Mouse (Mus musculus) cerebellum, postnatal 36 days (tissue): Measurements from ENCODE around the gene Pde4a.

Source experiments
- DNase-seq, 2 experiments: peaks; one replicate each; pipeline ENCODE4 v3.0.0; 2021 to 2022; ENCODE audit warnings: mixed read lengths in 2 of 2

The Pde4a gene

DNA sequence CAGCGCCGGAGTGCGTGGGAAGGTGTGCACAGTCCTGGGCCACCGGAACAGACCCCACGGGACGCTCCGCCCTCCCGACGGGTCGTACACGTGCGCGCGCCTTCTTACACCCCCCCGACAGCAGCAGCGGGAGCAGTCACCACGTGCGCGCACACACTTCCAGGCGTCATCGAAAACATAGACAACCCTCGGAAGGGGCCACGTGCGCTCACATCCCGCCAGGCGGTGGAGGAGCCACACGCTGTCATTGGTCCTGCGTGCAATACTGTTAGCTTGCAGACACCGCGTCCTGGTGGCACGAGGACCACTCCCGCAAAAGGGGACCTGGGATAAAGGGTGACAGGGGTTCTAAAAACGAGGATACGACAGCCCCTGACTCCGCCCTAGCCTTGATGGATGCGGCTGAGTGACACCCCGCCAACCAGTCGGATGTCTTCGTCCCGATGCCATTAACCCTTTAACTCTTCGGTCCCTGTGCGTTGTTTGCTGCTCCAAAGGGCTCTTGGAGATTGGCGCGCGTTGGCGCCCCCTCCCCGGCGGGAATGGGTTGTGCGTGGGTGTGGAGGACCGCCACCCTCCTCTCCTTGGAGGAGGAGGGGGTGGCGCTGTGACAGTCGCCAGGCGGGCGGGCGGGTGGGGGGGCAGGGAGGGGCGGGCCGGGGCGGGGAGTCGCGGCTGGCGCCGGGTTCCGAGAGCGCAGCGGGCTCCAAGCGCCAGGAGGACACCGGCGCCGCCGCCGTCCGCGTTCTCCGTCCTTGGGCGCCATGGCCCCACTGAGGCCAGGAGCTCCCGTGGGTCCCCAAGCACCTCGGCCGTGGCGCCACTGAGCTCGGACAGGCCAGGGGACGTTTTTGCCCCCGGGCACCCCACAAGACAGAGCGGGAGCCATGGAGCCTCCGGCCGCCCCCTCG, at the start of gene Pde4a:
TSS of gene Pde4a (plus strand) at position 674 of the 911 bp plus-strand sequence.
- DNase-seq: no peak

DNA sequence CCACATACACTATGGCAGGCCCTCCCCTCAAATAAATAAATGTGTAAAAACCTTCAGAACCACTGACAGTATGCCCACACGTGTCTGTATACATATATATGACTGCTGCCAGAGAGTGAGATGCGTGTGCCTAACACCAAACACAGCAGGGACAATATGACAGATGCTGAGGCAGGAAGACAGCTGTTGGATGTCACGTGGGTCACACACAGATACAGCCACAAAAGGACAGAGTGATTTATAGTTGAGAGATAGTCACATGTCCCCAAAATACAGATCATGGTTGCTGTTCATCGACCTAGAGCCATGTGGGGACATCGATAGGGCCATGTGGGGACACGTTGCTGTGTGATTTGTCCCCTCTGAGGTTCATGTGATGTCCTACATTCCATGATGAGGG, 48.4 kb upstream of the Pde4a start:
- no peak for DNase-seq

DNA sequence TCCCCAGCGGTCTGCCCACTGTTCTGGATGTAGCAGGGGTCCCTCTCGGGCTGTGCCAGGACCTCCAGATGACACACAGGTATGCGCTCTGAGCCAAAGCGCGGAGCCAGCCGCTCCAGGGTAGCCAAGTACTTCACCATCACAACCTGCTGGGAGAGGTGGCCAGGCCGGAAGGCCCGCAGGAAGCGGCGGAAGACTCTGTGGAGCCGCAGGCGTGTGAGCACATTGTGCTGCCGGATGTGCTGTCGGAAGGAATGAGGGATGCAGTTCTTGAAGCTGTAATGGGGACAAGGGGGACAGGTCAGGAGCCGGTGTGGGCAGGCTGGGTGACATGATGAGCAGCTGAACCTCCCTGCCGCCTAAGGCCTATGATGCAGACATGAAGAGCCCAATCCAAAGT, 44.0 kb upstream of the Pde4a start:
- DNase-seq: no peak

DNA sequence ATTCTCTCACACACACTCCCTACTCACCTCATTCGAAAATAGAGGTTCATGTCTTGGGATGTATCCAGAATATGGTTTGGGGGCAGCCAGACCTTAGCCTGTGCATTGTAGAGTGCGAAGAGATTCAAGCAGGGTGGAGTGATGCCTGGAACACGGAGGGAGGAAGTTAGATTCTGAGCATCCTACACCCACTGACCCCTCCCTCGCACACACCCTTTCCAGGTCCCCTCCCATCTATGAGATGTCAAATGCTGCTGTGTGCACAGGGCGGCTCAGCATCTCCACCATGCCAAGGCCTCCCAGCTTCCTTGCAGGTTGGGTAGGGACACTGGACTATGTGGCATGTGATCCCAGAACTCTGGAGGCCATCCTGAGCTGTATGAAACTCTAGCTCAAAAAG, 40.7 kb upstream of the Pde4a start:
- no peak for DNase-seq

DNA sequence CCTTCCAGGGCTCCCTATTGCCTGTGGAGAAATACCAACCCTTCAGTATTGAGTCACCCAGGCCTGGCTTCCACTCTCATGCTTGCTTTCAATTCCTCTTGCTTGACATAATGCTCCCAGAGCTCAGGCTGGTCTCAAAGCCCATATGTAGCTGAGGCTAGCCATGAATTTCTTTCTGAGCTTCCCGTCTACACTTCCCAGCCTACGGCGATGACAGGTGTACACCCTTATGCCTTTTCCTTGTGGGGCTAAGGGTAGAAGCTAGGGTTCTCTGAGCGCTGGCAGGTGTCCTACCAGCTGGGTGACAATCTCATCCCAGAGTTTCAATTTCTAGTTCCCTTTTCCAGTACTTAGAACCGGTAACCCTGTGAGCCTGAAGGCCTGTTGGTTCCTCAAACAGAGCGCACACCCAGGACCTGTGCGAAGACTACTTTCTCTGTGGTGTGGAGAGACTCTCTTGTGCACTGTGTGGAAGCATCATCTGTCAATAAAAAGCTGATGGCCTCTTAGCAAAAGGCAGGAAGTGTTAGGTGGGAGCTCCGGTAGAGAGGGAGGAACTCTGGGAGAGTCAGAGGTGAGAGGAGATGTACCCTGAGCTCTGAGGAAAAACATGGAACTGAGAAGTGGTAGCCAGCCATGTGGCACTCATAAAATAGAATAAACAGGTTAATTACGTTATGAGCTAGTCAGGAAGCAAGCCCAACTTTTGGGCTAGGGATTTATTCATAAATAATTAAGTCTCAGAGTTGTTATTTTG, 39.8 kb upstream of the Pde4a start:
- no peak for DNase-seq

DNA sequence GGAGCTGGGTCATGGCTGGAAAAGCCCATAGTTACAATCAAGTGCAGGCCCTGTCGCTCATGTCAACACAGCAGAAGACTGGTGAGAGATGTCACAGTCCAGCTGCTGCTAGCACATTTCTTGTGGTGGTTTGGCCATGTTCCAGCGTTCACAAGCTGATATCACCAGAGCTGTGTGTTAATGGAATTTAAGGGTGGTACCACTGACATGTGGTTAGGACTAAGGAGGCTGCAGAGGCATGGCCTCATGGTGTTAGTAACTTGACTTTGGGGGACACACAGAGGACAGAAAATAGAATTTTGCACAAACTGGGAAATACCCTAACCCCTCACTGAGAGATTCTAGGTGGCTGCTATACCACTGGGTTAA, 39.3 kb upstream of the Pde4a start:
- no peak for DNase-seq

DNA sequence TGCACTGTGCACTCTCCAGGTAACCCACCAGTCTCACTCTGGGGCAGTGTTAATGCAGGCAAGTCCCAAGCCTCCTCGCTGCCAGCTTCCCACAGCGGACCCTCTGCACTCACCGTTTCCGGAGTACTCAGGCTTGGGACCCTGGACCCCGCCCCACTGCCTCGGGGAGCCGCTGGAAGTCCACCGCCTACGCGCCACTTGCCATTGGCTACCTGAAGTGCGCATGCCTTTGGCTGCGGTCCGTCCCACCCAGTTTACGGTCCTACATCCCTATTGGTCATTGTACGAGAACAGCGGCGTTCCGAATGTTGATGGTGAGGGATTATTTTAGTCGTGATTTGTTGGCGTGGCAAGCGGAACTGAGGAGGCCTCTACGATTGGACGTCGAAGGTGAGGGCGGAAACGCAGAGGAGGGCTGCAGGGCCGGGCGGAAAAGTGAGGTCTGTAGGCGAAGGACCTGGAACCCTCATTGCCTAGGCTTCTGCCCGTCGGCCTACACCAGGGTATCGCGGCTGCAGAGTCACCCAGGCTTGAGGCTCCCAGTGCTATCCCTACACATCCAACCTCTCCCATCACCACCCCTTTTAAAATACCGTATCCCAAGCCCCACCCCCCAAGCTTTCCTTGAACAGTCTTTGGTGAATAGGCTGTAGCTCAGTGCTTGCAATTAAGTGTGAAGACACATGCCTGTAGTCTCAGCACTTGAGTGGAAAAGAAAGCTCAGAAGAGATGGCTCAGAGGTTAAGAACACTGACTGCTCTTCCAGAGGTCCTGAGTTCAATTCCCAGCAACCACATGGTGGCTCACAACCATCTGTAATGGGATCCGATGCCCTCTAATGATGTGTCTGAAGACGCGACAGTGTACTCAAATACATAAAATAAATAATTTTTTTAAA, 34.2 kb upstream of the Pde4a start, which contains the start of gene Tyk2:
TSS of gene Tyk2 (minus strand) at position 185 of the 898 bp plus-strand sequence.
- DNase-seq: peak; percentile 87 to 90

DNA sequence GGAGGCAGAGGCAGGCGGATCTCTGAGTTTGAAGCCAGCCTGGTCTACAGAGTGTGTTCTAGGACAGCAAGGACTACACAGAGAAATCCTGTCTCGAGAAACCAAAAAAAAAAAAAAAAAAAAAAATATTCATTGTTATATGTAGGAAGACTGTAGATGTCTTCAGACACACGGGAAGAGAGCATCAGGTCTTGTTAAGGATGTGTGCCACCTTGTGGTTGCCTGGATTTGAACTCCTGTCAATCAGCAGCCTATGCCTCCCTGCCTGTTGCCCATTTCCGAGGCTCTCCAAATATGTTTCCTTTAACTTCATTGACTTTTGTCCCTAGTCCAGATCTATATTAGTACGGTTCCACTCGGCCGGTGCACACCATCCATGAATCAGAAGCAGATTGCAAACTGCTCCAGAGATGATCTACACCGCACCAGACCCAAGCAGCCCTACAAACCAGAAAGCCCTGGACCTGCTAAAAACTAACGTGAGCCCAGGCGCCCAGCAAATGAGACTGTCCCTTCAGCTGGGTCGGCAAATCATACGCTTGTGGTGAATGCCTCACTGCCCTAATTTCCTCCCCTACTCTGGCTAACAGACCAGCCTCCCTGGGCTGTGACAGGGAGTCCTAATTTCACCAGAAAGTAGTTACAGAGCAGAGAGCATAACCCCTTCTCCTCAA, 33.3 kb upstream of the Pde4a start:
- DNase-seq: no peak

DNA sequence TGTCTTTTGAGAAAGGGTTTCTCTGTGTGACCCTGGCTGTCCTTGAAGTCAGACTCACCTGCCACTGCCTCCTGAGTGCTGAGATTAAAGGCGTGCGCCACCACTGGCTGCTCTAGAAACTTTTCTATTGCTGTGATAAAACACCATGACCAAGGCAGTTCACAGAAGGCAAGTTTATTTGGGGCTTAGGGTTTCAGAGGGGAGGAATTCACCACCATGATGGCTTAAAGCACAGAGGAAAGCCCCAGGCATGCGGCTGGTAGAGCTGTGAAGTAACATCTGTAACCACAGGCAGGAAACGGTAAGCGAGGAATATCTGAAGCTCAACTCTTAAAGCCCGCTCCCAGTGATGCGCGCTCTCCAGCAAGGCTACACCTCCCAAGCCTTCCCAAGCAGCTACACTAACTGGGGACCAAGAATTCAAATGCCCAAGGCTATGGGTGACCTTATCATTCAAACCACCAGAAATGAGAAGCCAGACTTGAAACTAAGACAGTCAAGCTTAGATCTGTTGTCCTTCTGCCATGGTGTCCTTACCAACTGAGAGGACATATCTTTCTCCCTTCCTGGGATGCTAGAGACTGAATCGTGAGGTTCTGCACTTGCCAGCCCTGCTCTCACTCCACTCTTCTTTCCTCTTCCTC, 32.3 kb upstream of the Pde4a start:
- no peak for DNase-seq

DNA sequence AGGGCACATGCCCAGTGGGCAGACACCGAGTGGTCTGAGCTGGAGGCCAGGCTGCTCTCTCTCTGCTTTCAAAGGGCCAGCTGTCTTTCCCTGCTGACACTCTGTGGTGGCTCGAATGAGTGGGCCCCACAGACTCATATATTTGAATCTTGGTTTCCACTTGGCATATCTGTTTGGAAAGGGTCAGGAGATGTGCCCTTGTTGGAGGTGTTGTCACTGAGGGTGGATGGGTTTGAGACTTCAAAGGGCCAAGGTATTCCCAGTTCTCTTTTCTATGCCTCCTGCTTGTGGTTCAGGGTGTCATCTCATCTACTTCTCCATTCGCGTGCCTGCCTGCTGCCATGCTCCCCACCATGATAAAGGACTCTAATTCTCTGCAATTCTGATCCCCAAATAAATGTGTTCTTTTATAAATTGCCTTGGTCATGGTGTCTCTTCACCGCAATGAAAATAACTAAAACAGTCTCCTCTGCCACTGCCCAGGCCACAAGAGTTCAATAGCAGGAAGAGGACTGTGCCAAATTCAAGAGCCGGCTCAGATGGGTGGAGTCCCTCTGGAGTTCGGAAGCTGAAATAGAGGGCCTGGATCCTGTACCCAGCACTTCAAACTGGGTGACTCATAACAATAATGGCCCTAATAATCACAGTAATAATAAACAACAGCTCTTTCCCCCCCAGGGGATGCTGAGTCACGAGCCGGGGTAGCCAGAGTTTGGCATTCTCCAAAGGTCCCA, 30.8 kb upstream of the Pde4a start:
- DNase-seq: no peak

DNA sequence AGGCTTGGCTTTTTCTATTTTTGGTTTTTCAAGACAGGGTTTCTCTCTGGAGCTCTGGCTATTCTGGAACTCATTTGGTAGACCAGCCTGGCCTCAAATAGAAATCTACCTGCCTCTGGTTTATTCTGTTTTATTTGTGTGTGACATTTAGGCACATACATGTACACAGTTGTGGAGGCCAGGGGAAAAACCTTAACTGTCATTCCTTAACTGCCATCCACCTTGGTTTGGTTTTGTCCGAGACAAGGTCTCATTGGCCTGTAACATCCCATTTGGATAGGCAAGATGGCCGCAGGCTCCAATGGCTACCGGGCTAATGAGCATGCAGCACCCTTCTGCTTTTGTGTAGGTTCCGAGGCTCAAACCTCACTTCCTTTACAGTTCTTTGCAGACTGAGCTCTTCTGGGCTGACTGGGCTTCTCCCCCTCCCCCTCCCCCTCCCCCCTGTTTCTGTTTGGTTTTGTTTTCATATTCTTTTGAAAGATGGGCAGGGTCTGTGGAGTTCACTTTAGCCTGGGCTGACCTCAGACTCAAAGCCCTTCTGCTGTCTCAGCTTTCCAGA, 30.1 kb upstream of the Pde4a start:
- no peak for DNase-seq

DNA sequence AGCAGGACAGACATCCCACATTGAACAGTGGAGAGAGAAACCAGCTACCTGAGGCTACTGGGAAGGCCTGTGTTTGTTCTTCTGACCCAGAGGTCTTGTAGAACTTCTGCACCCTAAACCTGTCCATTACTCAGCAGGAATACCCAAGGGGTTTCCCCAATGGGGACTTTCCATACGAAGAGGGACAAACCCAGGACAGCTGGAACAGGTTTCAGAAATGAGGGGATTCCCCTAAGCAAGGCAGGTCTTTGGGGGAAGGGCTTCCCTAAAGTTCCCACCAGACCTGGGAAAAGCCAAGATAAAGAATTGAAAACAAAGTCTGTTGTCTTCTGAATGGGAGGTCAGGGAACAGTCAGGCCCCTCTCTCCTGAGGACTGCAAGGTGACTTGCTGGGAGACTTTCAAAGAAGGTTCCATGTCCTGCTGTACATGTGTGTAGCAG, 29.6 kb upstream of the Pde4a start:
- no peak for DNase-seq

DNA sequence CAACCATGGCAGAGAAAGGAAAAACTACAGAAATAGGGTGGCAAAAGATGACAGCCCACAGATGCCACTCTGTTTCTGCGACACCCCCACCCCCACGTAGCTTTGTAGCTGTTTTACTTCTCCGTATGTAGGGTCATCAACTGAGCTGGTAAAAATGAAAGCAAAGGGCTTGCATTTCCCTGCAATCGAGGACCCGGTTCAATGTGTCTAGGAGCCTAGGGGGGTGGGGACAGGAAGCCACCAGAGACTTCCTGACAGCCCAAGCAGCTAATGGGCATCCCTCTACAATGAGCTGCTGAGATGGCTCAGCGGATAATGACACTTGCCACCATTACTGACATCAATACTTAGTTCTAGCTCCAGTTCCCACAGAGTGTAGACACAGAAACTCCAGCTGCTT, 29.1 kb upstream of the Pde4a start:
- DNase-seq: no peak

DNA sequence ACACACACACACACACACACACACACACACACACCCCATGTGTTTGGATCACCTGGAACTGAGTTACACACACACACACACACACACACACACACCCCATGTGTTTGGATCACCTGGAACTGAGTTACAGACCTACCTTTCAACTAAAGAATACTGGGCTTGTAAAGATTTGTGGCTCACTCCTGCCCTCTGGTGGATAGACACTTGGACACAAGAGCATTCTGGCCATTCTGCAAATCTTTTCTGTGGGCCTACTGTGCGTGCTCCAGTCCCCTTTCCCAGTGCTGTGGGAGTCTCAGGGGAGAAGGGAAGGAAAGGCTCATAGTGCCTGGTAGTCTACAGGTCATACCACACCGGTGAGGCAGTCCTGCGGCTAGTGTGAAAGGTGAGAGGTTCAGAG, 28.3 kb upstream of the Pde4a start:
- DNase-seq: peak; percentile 53 to 67

DNA sequence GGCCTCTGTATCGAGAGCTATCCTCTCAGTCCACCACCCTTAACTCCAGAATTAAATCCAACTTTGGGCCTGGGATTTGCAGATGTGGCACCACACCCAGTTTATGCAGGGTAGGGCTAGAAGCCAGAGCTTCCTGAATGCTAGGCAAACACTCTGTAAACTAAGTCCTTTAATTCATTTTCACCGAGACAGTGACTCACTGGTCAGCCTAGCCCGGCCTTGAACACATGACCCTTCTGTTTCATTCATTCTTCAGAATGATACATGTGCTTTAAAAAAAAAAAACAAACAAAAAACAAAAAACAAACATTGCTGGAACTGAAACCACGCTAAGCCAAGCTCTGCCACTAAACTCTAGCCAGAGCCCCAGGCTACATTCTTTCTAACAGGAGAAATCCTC, 27.1 kb upstream of the Pde4a start:
- DNase-seq: no peak

DNA sequence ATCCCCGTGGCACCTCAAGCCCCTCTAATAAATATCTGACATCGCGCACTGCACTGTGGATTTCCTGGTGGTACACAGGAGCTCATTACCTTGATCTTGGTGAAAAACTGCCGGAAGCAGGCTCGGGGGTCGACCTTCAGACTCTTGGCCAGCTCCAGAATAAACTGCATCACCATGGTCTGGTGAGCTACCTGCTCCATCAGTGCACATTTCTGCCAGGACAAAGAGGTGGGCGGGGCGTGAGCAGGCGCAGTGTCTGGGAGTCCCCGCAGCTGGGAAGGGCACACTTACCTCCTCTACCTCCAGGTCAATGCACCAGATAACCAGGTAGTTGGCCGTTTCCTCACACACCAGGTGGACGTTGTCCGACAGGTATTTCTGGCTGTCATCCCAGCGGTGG, 23.6 kb upstream of the Pde4a start:
- DNase-seq: no peak

DNA sequence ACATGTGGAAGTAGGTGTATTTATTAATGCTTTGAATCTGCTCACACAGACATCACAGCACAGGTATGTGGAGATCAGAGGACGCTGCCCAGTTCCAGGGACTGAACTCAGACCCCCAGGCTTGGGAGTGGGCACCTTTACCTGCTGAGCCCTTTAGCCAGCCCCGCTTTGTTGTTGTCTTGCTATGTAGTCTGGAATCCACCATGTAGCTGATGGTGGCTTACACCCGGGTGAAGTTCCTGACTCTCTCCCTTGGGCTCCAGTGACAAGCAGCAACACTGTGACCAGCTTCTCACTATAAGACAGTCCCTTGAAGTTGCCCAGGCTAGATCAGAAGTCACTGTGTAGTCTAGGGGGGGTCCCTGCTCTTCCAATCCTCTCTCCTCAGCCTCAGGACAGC, 21.2 kb upstream of the Pde4a start:
- no peak for DNase-seq

DNA sequence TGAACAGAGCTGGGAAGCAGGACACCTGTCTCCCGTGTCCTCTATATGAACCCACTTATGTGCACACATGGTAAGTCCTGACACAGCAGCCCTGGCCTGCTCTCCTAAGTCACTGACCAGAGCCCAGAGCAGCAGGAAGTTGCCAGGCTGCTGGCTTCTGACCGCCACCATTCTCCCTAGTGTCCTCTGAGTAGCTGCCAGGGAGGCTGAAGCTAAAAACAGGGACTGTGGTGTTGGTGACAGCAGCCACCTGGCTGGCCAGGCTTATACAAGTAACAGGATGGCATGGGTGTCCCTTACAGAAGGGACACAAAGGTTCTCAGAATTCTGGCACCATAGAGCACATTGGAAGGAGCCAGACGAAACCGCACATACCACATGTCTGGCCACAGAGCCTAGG, 20.1 kb upstream of the Pde4a start:
- DNase-seq: no peak

DNA sequence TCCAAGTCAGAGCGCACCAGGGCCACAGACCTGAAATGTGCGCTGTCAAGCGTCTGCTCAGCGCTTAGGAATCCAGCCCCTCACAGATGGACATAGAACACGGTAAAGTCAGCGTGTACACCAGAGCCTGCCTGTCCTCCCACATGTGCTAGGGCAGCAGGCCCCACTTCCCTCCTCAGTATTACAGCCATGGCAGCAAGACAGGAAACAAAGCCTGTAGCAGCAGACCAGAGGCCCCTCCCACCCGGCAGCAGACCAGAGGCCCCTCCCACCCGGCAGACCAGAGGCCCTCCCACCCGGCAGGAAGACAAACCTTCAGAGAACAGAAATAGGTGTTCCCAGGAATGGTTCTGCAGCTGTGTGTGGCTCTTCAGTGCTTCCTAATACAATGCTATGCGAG, 18.8 kb upstream of the Pde4a start:
- DNase-seq: no peak

DNA sequence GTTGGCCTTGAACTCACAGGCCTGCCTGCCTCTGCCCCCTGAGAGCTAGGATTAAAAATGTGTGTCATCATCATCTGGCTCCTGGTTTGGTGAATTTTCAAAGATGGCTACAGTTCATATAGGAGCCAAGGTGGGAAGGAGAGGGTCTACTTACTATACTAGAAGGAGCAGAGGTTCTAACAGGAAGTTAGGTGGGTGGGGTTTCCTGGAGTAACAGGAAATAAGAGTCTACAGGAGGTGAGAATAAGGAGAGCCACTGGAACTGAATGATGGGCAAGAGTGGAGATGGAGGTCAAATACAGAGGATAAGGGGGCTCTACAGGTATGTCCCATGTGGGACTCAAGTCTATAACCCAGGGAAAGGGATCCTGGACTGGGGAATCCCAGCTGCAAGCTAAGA, 17.1 kb upstream of the Pde4a start:
- DNase-seq: no peak
